Comparison of ENCODE assay signal across 24 mouse cellular contexts in the genomic region with DNA sequence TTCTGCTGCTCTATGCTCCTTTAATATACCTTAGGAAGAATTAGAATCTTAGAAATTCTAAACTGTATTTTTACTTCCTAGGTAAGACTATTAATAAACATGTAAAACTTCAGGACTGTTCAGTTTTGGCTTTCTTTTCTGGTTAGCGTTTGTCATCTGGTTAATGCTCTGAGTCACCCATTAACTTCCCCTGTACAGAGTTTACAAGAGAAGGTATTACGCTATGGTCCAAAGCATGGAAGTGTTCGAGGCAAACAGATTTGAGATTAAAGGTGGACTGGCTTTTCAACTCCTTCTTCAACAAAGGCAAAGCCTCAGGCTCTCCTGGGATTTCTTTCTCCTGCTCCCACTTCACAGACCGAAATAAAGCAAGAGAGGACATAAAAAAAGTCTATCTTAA.
DNase-seq lines count a peak whose midpoint lies in the region; ATAC-seq and TF ChIP-seq lines count a peak whose summit lies in the region.
"Had no signal": no experiment of that assay in that cellular context is flagged by ENCODE, and none has a peak within 500 bp of the region (broad histone marks: within the 10 kb centered on the region; RNA-seq: fewer than 3 reads in every experiment).

No protein-coding gene starts in this region.

- DNase-seq in kidney, adult 8-10 months: peak; percentile 9 to 20
- DNase-seq in kidney, adult 18-20 months: no peak
- DNase-seq in kidney, postnatal 0 days (ENCODE audit: low spot score): no peak
- no peak for DNase-seq in kidney, postnatal 4 days
- DNase-seq in liver, embryonic 11.5 days (ENCODE audit: low spot score): no peak
- DNase-seq: adrenal gland, postnatal 10 days; adrenal gland, postnatal 36 days; B cell, adult 2 months; cerebellum, adult 18-20 months; cerebellum, adult 9-10 months; cerebellum, postnatal 14 days; gastrocnemius, postnatal 10 days; gastrocnemius, postnatal 36 days; heart, adult 2 months; heart, postnatal 14 days; heart, postnatal 4 days had no signal

- no peak overlapping the region for H3K4me2 ChIP-seq in kidney, postnatal 0 days (ENCODE audit: low read length)
- no peak overlapping the region for H3K4me2 ChIP-seq in liver, embryonic 16.5 days (ENCODE audit: low read depth, low read length)
- no peak overlapping the region for H3K4me2 ChIP-seq in liver, embryonic 11.5 days
- H3K4me2 ChIP-seq: heart, embryonic 13.5 days had no signal

- no peak overlapping the region for H3K4me3 ChIP-seq in kidney, postnatal 0 days (replicated peaks; ENCODE audit: low read depth, low read length)
- no peak overlapping the region for H3K4me3 ChIP-seq in liver, embryonic 16.5 days (ENCODE audit: low read depth, low read length)
- H3K4me3 ChIP-seq in liver, embryonic 11.5 days (ENCODE audit: low read depth, low read length): no peak overlapping the region
- H3K4me3 ChIP-seq: forebrain, embryonic 10.5 days; heart, adult 2 months; heart, embryonic 10.5 days; heart, embryonic 13.5 days had no signal

- no peaks in the 10 kb centered on the region for H3K4me1 ChIP-seq in kidney, postnatal 0 days (replicated peaks; ENCODE audit: insufficient read depth, low read length)
- H3K4me1 ChIP-seq in liver, embryonic 16.5 days (ENCODE audit: control insufficient read depth, low read depth, low read length): no peaks in the 10 kb centered on the region
- no peaks in the 10 kb centered on the region for H3K4me1 ChIP-seq in liver, embryonic 11.5 days (replicated peaks; ENCODE audit: control insufficient read depth, insufficient read depth, low read length)

- H3K27me3 ChIP-seq in kidney, postnatal 0 days (ENCODE audit: insufficient read depth, low read length): no peaks in the 10 kb centered on the region
- no peaks in the 10 kb centered on the region for H3K27me3 ChIP-seq in liver, embryonic 16.5 days (ENCODE audit: control insufficient read depth, insufficient read depth, low read depth, low read length)
- no peaks in the 10 kb centered on the region for H3K27me3 ChIP-seq in liver, embryonic 11.5 days (replicated peaks; ENCODE audit: control insufficient read depth, insufficient read depth, low read length)
- H3K27me3 ChIP-seq: CH12.LX; forebrain, embryonic 13.5 days; heart, embryonic 13.5 days; Patski had no signal

- WGBS in kidney, postnatal 0 days: 42% methylated on average over 4 of the region's 4 CpGs
- 51% methylated on average over 4 of the region's 4 CpGs for WGBS in liver, embryonic 16.5 days (ENCODE audit: insufficient replicate concordance)
- 74% methylated on average over 4 of the region's 4 CpGs for WGBS in liver, embryonic 11.5 days

- no peak for TF ChIP-seq CTCF in kidney, postnatal 0 days (IDR thresholded peaks at IDR 0.05; ENCODE audit: low read depth)

- no peaks in the 10 kb centered on the region for H3K36me3 ChIP-seq in kidney, postnatal 0 days (ENCODE audit: insufficient read depth, low read length)
- H3K36me3 ChIP-seq in liver, embryonic 16.5 days (ENCODE audit: control insufficient read depth, insufficient read depth): no peaks in the 10 kb centered on the region
- no peaks in the 10 kb centered on the region for H3K36me3 ChIP-seq in liver, embryonic 11.5 days (ENCODE audit: control insufficient read depth, insufficient read depth, low read length)
- H3K36me3 ChIP-seq: G1E; heart, embryonic 10.5 days; heart, embryonic 13.5 days had no signal

- H3K9me3 ChIP-seq in kidney, postnatal 0 days (replicated peaks; ENCODE audit: low read length): no peaks in the 10 kb centered on the region
- no peaks in the 10 kb centered on the region for H3K9me3 ChIP-seq in liver, embryonic 16.5 days (replicated peaks; ENCODE audit: control insufficient read depth, low read length)
- H3K9me3 ChIP-seq in liver, embryonic 11.5 days (ENCODE audit: control insufficient read depth, low read length): no peaks in the 10 kb centered on the region
- H3K9me3 ChIP-seq: forebrain, embryonic 10.5 days; forebrain, embryonic 13.5 days; heart, embryonic 10.5 days; heart, embryonic 13.5 days had no signal

- ATAC-seq in kidney, postnatal 0 days (replicated peaks; ENCODE audit: low FRiP score, low read depth): 0 out of 2 replicates have a peak, but pooled peaks have one; percentile 57
- ATAC-seq in liver, embryonic 16.5 days (ENCODE audit: low read depth): peak; percentile 41; the same call in 1 of the 2 replicates
- no peak for ATAC-seq in liver, embryonic 11.5 days (replicated peaks; ENCODE audit: low FRiP score)
- ATAC-seq: Patski had no signal

- H3K9ac ChIP-seq in kidney, postnatal 0 days (ENCODE audit: low read depth, low read length): no peak overlapping the region
- H3K9ac ChIP-seq in liver, embryonic 16.5 days (ENCODE audit: low read depth, low read length): no peak overlapping the region
- H3K9ac ChIP-seq in liver, embryonic 11.5 days (ENCODE audit: low read depth, low read length): no peak overlapping the region
- H3K9ac ChIP-seq: forebrain, embryonic 13.5 days; heart, embryonic 13.5 days had no signal

- H3K27ac ChIP-seq in kidney, postnatal 0 days: no peak overlapping the region
- no peak overlapping the region for H3K27ac ChIP-seq in liver, embryonic 16.5 days (ENCODE audit: low read length)
- H3K27ac ChIP-seq in liver, embryonic 11.5 days (ENCODE audit: low read depth, low read length): no peak overlapping the region
- H3K27ac ChIP-seq: forebrain, embryonic 10.5 days; forebrain, embryonic 13.5 days; heart, adult 2 months; heart, embryonic 10.5 days; heart, embryonic 13.5 days had no signal

Comparison
In these comparisons a context has a peak if more than half of its experiments do, and no peak if none do; other contexts are left out.
1. DNase-seq: peak in kidney, adult 8-10 months (2 of 2); none in kidney, adult 18-20 months (single experiment), kidney, postnatal 0 days (single experiment), kidney, postnatal 4 days (0 of 2) and liver, embryonic 11.5 days (single experiment).